In genomic region chr2:109916782-109917495, GRCm38 (mm10) we compare ENCODE assay signal across 8 mouse cellular contexts. TPM values are rescaled to one million over a fixed set of nuclear protein-coding genes. Genes with fewer than 3 reads are reported as not detected.
DNase-seq lines count a peak whose midpoint lies in the region; ATAC-seq and TF ChIP-seq lines count a peak whose summit lies in the region.

No protein-coding gene starts in this region.

- peak overlapping the region; percentile 84 for H3K4me2 ChIP-seq in heart, postnatal 0 days (ENCODE audit: low read depth, low read length)
- peak overlapping the region; percentile 61 for H3K4me2 ChIP-seq in hindbrain, embryonic 12.5 days (replicated peaks)
- peak overlapping the region; percentile 88 for H3K4me2 ChIP-seq in midbrain, embryonic 13.5 days (replicated peaks)

- peaks cover 33% of the 10 kb centered on the region for H3K4me1 ChIP-seq in heart, postnatal 0 days (ENCODE audit: control insufficient read depth, insufficient read depth)
- peaks cover 11% of the 10 kb centered on the region for H3K4me1 ChIP-seq in brown adipose tissue, adult 24 weeks (ENCODE audit: control insufficient read depth, insufficient read depth, insufficient read length, low read length)
- H3K4me1 ChIP-seq in hindbrain, embryonic 12.5 days = peaks cover 34% of the 10 kb centered on the region
- H3K4me1 ChIP-seq in midbrain, embryonic 13.5 days (replicated peaks) = peaks cover 39% of the 10 kb centered on the region

- TF ChIP-seq CTCF in heart, postnatal 0 days (IDR thresholded peaks at IDR 0.05; ENCODE audit: low read depth) = 0 out of 2 replicates have a peak, but pooled peaks have one; percentile 2

- H3K9me3 ChIP-seq in heart, postnatal 0 days (replicated peaks; ENCODE audit: control insufficient read depth, low read length) = no peaks in the 10 kb centered on the region
- H3K9me3 ChIP-seq in hindbrain, embryonic 12.5 days (replicated peaks) = no peaks in the 10 kb centered on the region
- no peaks in the 10 kb centered on the region for H3K9me3 ChIP-seq in midbrain, embryonic 13.5 days

- H3K36me3 ChIP-seq in heart, postnatal 0 days (replicated peaks; ENCODE audit: control insufficient read depth, insufficient read depth, low read length) = no peaks in the 10 kb centered on the region
- H3K36me3 ChIP-seq in hindbrain, embryonic 12.5 days = no peaks in the 10 kb centered on the region
- no peaks in the 10 kb centered on the region for H3K36me3 ChIP-seq in midbrain, embryonic 13.5 days

- H3K27ac ChIP-seq in heart, postnatal 0 days (ENCODE audit: low read depth) = peak overlapping the region; percentile 49; the same call in 1 of the 2 replicates
- H3K27ac ChIP-seq in brown adipose tissue, adult 24 weeks (replicated peaks; ENCODE audit: low read depth, low read length) = no peak overlapping the region
- peak overlapping the region; percentile 97; the same call in 1 of the 2 replicates for H3K27ac ChIP-seq in hindbrain, embryonic 12.5 days
- no peak overlapping the region for H3K27ac ChIP-seq in midbrain, embryonic 13.5 days

- H3K9ac ChIP-seq in heart, postnatal 0 days (replicated peaks; ENCODE audit: low read depth, low read length) = 0 out of 2 replicates have a peak overlapping the region, but pooled peaks have one; percentile 90
- H3K9ac ChIP-seq in hindbrain, embryonic 12.5 days = no peak overlapping the region
- no peak overlapping the region for H3K9ac ChIP-seq in midbrain, embryonic 13.5 days (replicated peaks)

- peak overlapping the region; percentile 73 for H3K4me3 ChIP-seq in heart, postnatal 0 days (ENCODE audit: low read depth, low read length)
- peak overlapping the region; percentile 43 for H3K4me3 ChIP-seq in brown adipose tissue, adult 24 weeks (ENCODE audit: insufficient read depth, low read depth, low read length)
- H3K4me3 ChIP-seq in hindbrain, embryonic 12.5 days = peak overlapping the region; percentile 94
- H3K4me3 ChIP-seq in midbrain, embryonic 13.5 days (replicated peaks) = peak overlapping the region; percentile 86

- TF ChIP-seq EP300 in heart, postnatal 0 days (IDR thresholded peaks at IDR 0.05; ENCODE audit: low read depth) = no peak

- WGBS in heart, postnatal 0 days = 13% methylated on average over 11 of the region's 11 CpGs
- 2% methylated on average over 11 of the region's 11 CpGs for WGBS in hindbrain, embryonic 12.5 days
- WGBS in midbrain, embryonic 13.5 days = 3% methylated on average over 11 of the region's 11 CpGs

- ATAC-seq in heart, postnatal 0 days (ENCODE audit: insufficient read depth, low read depth) = no peak
- peak; percentile 35 for ATAC-seq in hindbrain, embryonic 12.5 days (ENCODE audit: low FRiP score)
- no peak for ATAC-seq in midbrain, embryonic 13.5 days
- ATAC-seq in CD4-positive, CD25-positive, alpha-beta regulatory T cell, adult 4 months = no peak

- H3K27me3 ChIP-seq in heart, postnatal 0 days (ENCODE audit: control insufficient read depth, insufficient read depth, low read length) = no peaks in the 10 kb centered on the region
- H3K27me3 ChIP-seq in hindbrain, embryonic 12.5 days = no peaks in the 10 kb centered on the region
- no peaks in the 10 kb centered on the region for H3K27me3 ChIP-seq in midbrain, embryonic 13.5 days

- no peak for DNase-seq in heart, postnatal 0 days (ENCODE audit: low spot score)
- no peak for DNase-seq in heart, adult 8-10 months (ENCODE audit: low spot score)
- DNase-seq in gastrocnemius, adult 18-20 months (ENCODE audit: low spot score) = no peak
- DNase-seq in frontal cortex, postnatal 36 days (ENCODE audit: low spot score in 2 of 2) = no peak

RNA-seq across cellular contexts. Expression of gene Lgr4, which starts 0.5 kb away (rescaled TPM):
- total RNA-seq in heart, postnatal 0 days (2014; rRNA removed; ENCODE audit: low replicate concordance) = 49.7 and 61.2 TPM in 2 replicates
- polyA plus RNA-seq in heart, postnatal 0 days (2015; fragmentation: Nextera tagmentation; extraction: Ambion mirVana) = 10.2 and 10.9 TPM in 2 replicates
- total RNA-seq in heart, adult 8-10 months (2022) = 10 to 100 TPM; 21.8 to 23.5 (median 22.8) TPM
- 8.6 and 9.6 TPM in 2 replicates for polyA plus RNA-seq in brown adipose tissue, adult 24 weeks (2012; ENCODE audit: insufficient read depth, insufficient read length, missing spikeins)
- polyA plus RNA-seq in hindbrain, embryonic 12.5 days (2016; fragmentation: Nextera tagmentation; extraction: Ambion mirVana) = 17.4 and 18.3 TPM in 2 replicates
- polyA plus RNA-seq in midbrain, embryonic 13.5 days (2015; fragmentation: Nextera tagmentation; extraction: Ambion mirVana) = 7.9 and 8.3 TPM in 2 replicates
- 10 to 100 TPM; 24.5 to 28.7 TPM for total RNA-seq in gastrocnemius, adult 18-20 months (2021)
- under 1 TPM in 1 of 2 experiments, not detected in 1; 0.08 TPM for polyA plus RNA-seq in CD4-positive, CD25-positive, alpha-beta regulatory T cell, adult 4 months (2017; shearing (Covaris generic))

RNA-seq across cellular contexts. Expression of gene Lin7c, which starts 26.3 kb away (rescaled TPM):
- 28.1 and 32.3 TPM in 2 replicates for total RNA-seq in heart, postnatal 0 days (2014; rRNA removed; ENCODE audit: low replicate concordance)
- polyA plus RNA-seq in heart, postnatal 0 days (2015; fragmentation: Nextera tagmentation; extraction: Ambion mirVana) = 27.8 and 28.2 TPM in 2 replicates
- total RNA-seq in heart, adult 8-10 months (2022) = 10 to 100 TPM; 41.5 to 45.6 (median 43.7) TPM
- 24.6 and 24.7 TPM in 2 replicates for polyA plus RNA-seq in brown adipose tissue, adult 24 weeks (2012; ENCODE audit: insufficient read depth, insufficient read length, missing spikeins)
- polyA plus RNA-seq in hindbrain, embryonic 12.5 days (2016; fragmentation: Nextera tagmentation; extraction: Ambion mirVana) = 160 and 177 TPM in 2 replicates
- polyA plus RNA-seq in midbrain, embryonic 13.5 days (2015; fragmentation: Nextera tagmentation; extraction: Ambion mirVana) = 175 and 201 TPM in 2 replicates
- total RNA-seq in gastrocnemius, adult 18-20 months (2021) = 10 to 100 TPM; 26.8 to 32.2 TPM
- polyA plus RNA-seq in CD4-positive, CD25-positive, alpha-beta regulatory T cell, adult 4 months (2017; shearing (Covaris generic)) = 10 to 100 TPM; 65.9 to 69.6 TPM

Comparison
In these comparisons a context has a peak if more than half of its experiments do, and no peak if none do; other contexts are left out.
1. H3K27ac ChIP-seq: peak in heart, postnatal 0 days (single experiment) and hindbrain, embryonic 12.5 days (single experiment); none in brown adipose tissue, adult 24 weeks (single experiment) and midbrain, embryonic 13.5 days (single experiment).
2. H3K4me3 ChIP-seq: peak in every context shown above with its lines; median percentile 94 in hindbrain, embryonic 12.5 days; 86 in midbrain, embryonic 13.5 days; 73 in heart, postnatal 0 days; 43 in brown adipose tissue, adult 24 weeks.
3. Peak in every context shown above with its lines, with median percentiles within 50 percentile points of each other: H3K4me2 ChIP-seq.